Mouse (Mus musculus) urinary bladder, postnatal 4 days (tissue): ENCODE data around the gene Plcxd3.
A peak's percentile ranks its signal among the peaks of the same experiment; 100 is the strongest.

Experiments
- DNase-seq, 2 experiments: peaks; one replicate each; pipeline ENCODE4 v3.0.0; 2021 to 2022; ENCODE audit warnings: low spot score in 2 of 2

Plcxd3 gene

DNA sequence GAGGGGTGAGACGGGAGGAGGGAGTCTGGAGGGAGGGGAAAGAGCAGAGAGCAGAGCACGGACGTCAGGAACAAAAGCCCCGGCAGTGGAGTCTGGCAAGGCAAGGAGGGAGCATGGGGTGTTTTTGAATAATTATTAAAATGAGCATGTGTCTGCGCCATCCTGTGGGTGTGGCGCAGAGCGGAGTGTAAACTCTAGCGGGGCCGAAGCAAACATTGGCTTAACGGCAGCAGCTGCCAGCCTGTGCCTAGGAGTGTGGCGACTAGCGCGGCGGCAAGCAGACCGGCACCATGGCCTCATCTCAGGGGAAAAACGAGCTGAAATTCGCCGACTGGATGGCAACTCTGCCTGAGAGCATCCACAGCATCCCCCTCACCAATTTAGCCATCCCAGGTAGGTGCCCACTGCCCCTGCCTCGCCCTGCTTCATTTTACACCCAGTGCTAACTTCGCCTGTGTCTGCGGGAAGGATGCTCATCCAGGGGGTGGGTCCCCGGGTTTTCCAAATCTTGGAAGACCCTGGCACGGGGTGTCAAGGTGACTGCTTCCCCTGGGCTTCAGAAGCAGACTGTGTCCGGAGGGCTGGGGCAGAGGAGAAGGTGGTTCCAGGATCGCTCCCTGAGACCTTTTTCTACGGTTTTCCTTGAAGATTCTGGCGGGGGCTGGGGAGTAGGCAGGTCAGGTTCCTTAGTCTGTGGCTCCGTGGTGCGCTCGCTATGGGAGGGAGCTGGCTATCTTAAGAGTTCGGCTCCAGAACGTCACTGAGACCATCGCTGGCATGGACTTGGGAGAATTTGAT is at the start of gene Plcxd3:
TSS of gene Plcxd3 (plus strand) at position 69 of the 798 bp plus-strand sequence.
- DNase-seq, result no peak

DNA sequence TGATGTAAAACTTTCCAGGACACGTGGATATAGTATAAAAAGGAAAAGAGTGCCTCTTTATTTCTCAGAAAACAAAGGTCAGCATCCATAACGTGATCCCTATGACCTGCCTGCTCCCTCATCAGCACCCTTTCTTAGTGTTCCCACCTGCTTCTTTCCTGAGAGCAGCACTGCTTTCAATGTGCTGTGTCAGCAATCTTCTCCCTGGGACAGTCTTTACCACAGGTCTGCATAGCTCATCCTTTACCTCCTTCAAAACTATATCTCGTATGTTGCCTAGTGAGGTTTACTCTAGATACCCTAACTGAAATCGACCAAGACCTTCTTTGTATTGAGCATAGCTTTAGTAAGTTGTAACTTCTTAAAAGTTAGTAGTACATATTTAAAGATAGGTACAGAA is 43.4 kb upstream of the Plcxd3 start:
- DNase-seq, result no peak

DNA sequence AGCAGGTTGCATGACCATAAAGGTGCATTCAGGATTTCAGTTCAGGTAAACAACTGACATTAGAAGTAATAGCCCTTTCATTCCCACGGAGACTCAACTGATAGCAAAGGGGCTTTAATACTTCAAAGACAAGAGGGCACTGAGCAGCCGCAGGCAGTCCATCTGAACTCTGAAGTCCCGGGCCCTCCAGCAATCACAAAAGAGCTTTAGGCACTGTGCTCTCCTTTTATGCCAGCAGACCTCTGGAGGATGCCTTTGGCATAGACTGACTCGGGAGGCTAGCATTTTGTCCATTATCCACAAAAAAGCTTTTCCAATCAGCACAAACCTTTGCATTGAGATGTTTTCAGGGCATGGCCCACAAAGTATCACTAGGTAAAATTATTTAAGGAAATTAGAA is 33.7 kb upstream of the Plcxd3 start:
- DNase-seq, result no peak

DNA sequence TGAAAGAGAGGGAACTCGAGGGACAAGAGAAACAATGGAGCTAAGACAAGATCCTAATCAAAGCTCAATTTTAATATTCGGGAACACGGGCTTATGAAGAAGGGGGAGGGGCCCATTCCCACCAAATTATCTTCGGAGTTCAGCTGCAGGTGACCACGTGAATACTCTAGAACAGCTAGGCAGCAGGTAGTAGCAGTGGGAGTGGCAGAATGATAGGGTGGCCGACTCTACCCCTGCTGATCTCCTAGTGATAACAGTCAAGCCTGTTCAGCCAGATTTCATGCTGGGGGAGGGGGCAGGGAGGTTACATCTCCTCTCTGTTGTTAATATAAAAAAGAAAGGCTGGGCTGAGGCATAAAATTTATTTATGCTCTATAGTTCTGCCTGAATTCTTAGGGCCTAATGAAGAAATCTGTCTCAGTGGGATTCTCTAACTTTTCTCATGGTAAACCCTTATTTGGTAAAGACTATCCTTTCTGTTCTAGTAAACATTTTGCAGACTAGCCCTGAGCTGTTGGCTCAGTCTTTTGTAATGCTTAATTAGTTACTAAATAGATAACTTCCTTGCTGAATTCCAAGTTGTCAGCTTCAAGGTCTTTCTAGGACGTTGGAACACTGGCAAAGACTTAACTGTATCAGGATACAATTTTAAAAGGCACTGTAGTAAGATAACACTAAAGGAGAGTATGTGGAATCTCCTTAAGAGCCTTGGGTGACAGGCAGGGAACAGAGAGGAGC is 26.3 kb upstream of the Plcxd3 start:
- DNase-seq, result no peak

DNA sequence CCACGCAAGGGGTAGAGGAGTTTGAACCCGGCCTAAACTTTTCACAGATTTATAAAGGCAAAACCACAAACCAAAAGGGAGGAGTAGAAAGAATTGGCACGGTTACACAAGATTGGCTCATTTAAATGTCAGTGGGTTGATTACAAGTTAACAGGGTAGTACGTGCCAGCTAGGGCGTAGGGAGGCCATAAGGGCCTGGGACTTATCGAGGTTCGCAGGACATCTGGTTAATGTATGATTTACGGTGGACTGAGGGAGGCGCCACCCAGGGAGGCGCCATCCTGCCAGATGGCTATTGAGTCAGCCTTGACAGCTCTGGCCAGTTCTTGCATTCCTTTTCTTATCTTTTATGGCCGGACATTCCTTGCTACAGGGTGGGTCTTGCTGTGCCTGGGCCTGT is 18.9 kb upstream of the Plcxd3 start:
- peak in 1 of 2 experiments; percentile 36 for DNase-seq

DNA sequence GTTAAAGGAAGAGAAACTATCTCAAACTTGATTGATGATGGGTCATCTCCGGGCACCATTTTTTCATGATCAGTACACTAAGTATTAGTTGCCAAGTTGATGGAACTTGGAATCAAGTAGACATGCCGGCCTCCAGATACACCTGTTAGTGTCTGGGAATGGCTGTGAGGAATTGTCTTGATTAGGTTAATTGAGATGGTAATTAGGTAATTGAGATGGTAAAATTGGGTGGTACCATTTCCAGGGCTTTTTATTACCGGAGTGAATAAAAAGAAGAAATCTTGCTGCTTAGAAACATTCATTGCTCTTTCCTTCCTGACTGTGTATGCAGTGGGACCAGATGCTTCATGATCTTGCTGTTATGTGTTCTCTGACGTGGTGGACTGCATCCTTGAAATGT is 17.6 kb upstream of the Plcxd3 start:
- DNase-seq, result no peak

DNA sequence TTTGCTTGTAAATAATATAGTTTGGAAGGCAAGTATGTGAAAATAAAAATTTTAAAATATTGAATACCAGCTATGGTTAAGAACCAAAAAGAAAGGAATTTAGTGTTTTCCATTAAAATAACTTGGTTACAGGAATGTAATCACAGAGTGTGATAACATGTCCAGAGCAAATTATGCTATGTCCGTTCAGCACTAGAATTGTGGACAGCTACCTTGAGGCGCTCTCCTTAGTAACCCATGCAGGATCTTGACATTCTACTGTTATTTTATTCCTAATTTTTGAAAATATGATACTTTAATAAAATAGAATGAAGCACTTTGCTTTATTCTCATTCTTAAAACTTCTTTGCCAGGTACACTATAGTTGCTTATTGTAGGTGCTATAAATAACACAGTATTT is 7.5 kb upstream of the Plcxd3 start:
- DNase-seq, result no peak

DNA sequence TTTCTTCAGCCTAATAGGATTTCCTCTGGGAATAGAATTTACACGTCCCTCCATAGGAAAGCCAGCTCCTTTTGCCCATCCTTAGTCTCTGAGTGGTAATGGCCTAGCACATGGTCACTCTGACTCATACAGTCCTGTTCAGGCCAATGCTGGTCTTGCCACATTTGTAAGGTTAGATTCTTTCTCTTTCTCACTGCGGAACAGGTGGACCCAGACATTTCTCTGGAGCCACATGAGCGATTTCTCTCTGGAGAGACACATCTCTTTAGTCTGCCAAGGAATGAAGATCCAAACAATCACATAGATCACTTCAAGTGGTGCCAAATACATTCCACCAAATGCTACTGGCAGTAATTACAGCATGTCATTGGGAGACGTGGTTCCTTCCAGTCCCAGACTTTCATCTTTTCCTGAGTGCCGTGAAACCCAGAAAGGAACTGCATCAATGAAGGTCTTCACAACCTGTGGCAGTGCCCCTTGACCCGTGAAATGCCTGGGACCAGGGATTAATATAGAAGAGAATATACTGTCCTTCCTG is 769 bp upstream of the Plcxd3 start:
- no peak for DNase-seq

DNA sequence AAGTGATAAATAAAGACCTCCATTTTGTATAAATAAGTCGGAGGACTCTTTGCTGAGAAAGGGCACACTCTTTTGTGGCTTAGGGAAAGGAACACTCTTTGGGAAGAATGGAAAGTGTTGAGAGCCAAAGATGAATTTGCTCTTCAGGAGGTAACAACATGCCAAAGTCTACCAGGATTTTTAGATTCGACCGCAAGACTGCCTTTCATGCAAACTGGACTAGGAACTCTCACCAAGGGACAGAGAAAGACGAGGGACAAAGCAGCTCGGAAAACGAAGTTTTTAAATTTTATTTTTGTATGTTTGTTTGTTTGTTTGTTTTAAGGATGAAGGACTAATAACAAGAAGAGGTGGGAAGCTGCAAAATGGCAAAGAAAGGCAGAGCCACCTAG is 264 bp upstream of the Plcxd3 start:
- no peak for DNase-seq

DNA sequence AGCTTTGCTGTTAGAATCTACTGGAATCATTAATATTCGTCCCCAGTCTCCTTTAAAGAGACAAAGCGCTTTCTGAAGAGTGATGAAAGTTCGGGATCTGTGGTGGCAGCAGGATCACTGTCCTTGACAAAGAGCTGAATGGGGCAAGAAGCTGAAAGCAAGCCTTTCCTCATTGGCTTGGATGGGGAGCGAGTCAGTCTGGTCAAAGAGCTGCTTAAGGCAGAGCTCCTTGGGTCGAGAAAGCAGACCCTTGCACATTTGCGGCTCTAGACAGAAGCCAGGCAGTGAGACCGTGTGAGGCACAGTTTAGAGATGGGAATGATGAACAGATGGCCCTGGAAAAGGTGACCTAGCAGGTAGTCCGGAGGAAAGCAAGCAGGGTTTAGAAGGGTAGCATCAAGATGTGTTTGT is 935 bp downstream of the Plcxd3 start:
- DNase-seq, result no peak

DNA sequence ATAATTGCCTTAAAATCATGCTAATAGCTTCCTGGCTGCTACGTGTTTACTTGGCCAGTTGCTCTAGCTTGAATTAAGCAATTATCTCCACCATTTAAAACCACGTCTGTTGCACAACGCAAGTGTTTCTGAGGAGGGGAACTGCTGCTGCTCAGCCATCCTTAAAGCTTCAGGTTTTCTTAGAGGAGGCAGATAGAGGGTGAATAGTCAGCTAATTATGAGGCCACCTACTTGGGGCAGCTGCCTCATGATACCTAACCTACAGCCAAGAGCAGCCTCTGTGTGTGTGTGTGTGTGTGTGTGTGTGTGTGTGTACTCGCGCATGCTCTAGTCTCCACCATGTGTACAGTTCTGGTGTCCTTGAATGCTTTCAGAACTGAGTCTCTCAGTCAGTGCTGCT is 3.5 kb downstream of the Plcxd3 start:
- no peak for DNase-seq

DNA sequence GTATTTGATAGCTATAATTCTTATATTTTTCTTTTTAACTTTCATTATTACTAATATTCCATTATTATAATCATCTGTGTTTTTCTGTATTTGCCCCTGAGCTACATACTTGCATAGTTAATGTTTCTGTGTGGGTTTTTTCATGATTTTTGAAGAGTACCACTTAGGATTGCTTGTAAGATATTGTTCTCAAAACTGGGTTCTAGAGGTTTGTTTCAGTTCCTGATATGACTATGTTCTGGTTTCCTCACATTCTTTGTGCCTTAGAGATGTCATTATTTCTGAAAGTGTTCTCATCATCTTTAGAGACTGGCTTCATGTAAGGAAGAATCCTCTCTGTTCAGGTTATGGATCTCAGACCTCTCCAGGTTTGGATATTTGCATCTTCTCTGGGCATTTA is 12.5 kb downstream of the Plcxd3 start:
- DNase-seq, result no peak

DNA sequence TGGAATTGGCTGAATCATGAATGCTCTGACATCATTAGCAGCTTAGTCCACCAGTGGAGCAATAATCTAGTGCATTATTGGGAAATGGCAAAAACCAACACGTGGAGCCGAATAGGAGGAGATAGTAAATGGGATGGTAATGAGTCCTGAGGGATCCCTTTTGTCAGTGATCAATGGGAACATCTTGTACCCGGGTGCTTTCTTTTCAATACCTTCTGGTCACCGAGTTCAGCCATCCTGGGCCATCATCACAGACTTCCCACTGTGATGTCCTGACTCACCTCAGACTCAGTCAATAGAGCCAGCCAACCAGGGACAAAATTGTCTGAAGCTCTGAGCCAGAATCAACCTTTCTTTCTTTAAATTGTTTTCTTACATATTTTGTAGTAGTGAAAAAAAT is 24.8 kb downstream of the Plcxd3 start:
- no peak for DNase-seq

DNA sequence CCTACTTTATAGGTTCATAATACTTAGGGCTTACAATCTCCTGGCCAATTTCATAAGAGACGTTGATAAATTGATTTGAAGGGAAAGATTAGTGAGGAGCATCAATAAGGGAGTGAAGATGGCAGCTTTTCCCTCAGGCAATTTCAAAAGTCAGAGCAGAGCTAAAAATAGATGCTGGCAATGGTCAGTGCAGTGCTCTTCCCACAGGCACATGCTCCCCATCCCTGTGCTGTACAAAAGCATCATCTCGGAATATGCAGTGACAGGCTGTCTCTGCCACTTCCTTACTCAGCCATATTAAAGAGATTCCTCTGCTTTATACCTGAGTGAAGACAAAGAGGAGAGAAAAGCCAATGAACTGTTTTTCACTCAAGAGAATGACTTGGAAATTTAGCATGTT is 36.0 kb downstream of the Plcxd3 start:
- DNase-seq, result no peak

DNA sequence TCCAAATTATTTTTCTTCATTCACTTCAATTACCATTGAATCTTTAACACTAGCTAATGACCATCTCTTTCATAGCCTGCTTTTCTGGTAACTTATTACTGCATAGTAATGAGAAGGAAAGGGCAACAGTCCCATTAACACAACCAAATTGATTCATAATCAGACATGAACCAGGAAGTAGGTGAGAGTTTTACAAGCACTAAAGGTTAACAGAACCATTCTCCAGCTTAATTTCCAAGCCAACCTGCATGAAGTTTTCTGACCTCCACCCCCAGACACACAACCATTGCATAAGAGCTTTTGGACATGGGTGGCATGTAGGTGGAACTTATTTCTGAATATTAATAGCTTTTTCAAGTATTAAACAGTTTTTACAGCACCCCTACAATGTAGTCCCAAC is 64.8 kb downstream of the Plcxd3 start:
- DNase-seq, result no peak

DNA sequence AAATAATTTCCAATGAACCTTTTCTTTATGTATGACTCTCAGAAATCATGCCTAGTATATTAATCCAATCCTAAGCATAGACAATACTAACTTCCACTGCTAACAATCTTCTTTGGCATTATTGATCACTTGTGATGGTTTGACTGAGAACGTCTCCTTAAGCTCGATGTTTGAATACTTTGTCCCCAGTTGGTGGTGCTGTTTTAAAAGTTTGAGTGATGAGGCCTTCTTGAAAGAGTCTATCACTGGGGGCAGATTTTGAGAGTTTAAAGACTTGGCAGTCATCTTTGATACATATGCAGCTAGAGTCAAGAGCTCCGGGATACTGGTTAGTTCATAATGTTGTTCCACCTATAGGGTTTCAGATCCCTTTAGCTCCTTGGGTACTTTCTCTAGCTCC is 120.9 kb downstream of the Plcxd3 start:
- no peak for DNase-seq

DNA sequence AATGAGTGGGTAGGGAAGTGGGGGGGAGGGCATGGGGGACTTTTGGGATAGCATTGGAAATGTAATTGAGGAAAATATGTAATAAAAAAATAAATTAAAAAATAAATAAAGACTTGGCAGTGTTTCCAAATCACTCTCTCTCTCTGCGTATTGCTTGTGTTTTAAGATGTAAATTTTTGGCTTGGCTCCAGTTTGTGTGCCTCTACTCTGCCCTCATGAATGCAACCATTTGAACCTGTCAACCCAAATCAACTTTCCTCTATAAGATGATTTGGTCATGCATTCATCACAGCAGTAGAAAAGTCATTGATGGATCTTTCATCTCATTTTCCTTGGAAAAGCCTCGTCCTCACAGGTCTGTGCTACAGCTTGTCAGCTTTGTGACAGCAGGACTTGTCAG is 121.7 kb downstream of the Plcxd3 start:
- no peak for DNase-seq

DNA sequence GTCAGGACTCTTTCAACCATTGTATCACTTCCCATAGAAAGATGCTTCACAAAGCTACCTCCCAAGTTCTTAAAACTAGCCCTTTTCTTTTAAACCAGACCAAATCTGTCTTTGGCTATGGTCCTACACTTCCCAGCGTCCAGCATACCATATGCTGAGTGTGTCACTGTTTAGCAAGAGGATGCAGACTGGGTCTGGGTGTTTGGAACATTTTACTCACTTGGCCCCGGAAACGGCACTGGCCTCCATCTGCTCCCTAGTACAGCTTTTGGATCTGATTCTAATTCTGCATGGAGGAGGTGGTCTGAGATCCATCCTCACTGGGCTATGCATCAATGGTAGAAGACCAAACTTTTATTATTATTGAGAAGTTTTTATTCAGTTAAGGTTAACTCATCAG is 122.7 kb downstream of the Plcxd3 start:
- no peak for DNase-seq

DNA sequence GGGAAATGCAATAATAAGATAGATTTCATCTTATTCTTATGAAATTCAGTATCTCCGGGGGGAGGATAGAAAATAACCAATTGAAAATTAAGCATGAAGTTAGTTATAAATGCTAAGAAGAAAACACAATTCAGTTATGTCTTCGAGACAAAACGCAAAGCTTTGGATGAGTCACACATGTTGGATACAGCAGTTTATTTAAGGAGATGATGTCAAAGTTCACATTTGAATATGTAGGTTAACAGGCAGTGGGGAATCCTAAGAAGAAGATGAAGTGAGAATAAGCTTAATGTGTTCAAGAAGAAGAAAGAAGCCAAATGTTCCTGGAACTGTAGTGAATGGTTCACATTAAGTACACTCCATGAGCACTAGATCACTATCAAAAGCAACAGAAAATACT is 128.1 kb downstream of the Plcxd3 start:
- DNase-seq, result no peak

DNA sequence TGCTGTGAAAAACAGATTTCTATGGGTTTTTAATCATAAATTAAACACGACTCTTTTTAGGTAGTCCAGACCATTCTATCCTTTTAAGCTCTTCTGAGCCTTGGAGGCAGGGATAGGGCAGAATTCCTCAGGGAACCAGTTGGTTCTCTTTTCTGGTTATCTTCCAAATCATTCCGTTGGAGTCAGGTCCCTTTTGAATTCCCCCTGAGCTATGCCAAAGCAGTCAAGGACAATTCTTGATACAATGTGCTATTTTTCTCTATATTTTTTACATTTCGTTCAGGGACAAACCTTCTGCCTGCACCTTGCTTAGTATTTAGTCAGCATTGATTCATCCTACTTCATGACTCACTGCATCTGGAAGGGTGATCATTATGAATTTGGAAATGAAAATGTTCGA is 128.5 kb downstream of the Plcxd3 start:
- DNase-seq, result no peak

DNA sequence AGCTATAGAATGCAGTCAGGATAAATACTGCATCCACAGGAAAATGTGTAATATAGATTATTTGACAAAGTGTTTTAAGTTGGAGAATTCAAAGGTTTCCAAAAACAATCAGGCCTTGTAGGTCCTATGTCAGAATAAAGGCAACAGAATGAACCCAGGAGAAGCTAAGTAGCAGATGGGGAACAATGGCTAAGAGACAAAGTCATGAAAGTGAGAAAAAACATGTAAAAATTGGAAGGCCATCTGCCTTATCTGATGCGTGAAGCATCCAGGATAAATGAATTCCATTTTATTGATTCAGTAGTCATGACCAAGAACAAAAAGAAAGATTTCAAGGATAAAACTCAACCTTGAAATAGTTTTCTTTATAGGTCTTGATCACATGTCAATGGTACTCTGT is 139.4 kb downstream of the Plcxd3 start:
- no peak for DNase-seq

DNA sequence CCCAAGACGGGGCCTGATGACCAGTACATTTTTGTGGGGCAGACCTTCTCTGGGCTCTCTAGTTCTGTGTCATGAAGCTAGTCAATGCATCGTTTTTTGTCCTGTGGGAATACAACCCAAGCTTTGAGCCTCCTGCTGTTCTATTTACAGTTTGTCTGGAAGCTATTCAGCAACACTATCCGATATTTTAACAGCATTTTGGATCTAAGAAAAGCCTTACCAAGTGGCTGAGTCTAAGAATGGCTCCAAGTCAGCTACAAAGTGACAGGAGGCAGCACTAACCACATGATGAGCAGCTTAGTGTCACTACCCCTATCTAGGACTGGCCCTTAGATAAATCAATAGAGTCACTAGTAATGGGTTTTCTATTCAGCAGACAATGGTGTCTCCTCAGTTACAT is 149.3 kb downstream of the Plcxd3 start:
- no peak for DNase-seq

DNA sequence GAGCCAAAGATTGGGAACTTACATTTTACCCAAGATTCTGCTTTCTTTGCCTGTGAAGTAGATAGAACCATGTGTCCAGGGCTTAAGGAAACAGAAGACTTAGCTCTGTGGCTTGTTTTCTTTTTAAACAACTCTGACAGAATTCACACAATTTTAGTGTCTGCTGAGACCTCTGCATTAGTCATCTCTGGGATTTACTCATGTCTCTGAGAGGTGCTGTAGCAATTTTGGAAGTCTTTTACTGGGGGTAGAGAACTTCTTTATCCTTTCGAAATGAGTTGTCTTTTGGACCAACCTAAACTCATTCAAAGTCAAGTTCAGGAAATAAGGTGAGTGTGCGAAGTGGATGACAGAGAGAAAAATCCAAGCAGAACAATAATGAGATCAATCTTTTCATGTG is 158.4 kb downstream of the Plcxd3 start:
- DNase-seq, result no peak
